Mouse (Mus musculus): ENCODE data around the gene Syn2. TPM values are rescaled to one million over a fixed set of nuclear protein-coding genes. Genes with fewer than 3 reads are reported as not detected.
A peak's percentile ranks its signal among the peaks of the same experiment; 100 is the strongest.

Syn2 gene
- total and polyA plus RNA-seq, 2 experiments = 0.07 to 0.18 TPM

DNA sequence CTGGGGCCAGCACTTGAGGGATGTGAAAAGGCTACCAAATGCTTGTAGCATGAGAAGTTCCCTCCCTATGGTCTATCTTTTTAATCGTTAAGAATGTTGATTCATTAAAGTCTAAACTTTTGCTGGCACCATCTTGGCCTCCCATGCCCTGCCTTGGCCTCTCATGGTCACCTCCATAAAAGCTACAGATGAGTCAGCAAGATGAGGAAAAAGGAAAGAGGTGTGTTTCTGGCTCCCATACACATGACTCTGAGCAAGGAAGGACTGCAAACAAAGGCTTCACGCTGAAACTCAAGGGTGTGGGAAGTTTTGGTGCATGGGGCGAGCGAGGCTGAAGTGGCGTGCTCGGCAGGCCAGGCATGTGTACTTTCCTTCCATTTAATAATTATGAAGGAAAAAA, 184.1 kb downstream of the Syn2 start:
- Histone ChIP-seq H3K27me3 (ENCODE audit: control insufficient read depth, insufficient read depth, low read length) (no peaks in the 10 kb centered on the region), H3K4me3 (ENCODE audit: insufficient read depth, low read depth, low read length) (no peak overlapping the region), H3K27ac (replicated peaks; ENCODE audit: insufficient read depth, low read depth, low read length) (no peak overlapping the region), H3K79me2 (ENCODE audit: control insufficient read depth, insufficient read depth, low read length) (no peaks in the 10 kb centered on the region), H3K36me3 (ENCODE audit: control insufficient read depth, insufficient read depth, low read length) (no peaks in the 10 kb centered on the region), H3K4me1 (ENCODE audit: control insufficient read depth, insufficient read depth, low read length) (no peaks in the 10 kb centered on the region), H3K9ac (ENCODE audit: low read depth, low read length) (no peak overlapping the region)
- TF ChIP-seq POLR2A (IDR thresholded peaks at IDR 0.05; ENCODE audit: extremely low read depth, insufficient read depth, low read length) (no peak), CTCF (IDR thresholded peaks at IDR 0.05; ENCODE audit: low read depth, low read length) (no peak)
- no peak for DNase-seq (ENCODE audit: extremely low read depth, low read depth, low spot score)
- WGBS = 86% methylated on average over 6 of the region's 6 CpGs

DNA sequence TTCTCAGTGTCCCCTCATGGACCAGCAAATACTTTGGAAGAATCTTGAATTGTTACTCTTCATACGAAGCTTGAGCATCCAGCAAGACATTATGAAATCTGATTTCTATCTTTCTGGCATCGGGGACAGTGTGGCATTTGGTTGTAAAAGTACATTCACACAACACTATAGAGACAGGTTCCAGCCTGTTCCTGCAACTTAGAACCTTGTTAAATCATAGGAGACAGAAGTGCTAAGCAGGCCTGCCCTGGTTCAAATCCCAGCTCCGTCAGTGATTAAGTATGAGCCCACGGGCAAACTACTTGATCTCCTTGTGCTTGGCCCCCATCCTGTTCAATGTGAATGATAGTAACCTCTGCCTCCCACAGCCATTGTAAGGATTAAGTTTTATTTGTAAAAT, 185.0 kb downstream of the Syn2 start:
- no peaks in the 10 kb centered on the region for H3K4me1 ChIP-seq (ENCODE audit: control insufficient read depth, insufficient read depth, low read length)
- TF ChIP-seq CTCF (IDR thresholded peaks at IDR 0.05; ENCODE audit: low read depth, low read length) (no peak), POLR2A (IDR thresholded peaks at IDR 0.05; ENCODE audit: extremely low read depth, insufficient read depth, low read length) (no peak)
- H3K4me3 ChIP-seq (ENCODE audit: insufficient read depth, low read depth, low read length) = no peak overlapping the region
- no peak overlapping the region for H3K9ac ChIP-seq (ENCODE audit: low read depth, low read length)
- H3K79me2 ChIP-seq (ENCODE audit: control insufficient read depth, insufficient read depth, low read length) = no peaks in the 10 kb centered on the region
- WGBS = 93% methylated on average over 4 of the region's 4 CpGs
- no peak overlapping the region for H3K27ac ChIP-seq (replicated peaks; ENCODE audit: insufficient read depth, low read depth, low read length)
- no peaks in the 10 kb centered on the region for H3K27me3 ChIP-seq (ENCODE audit: control insufficient read depth, insufficient read depth, low read length)
- no peaks in the 10 kb centered on the region for H3K36me3 ChIP-seq (ENCODE audit: control insufficient read depth, insufficient read depth, low read length)
- no peak for DNase-seq (ENCODE audit: extremely low read depth, low read depth, low spot score)

DNA sequence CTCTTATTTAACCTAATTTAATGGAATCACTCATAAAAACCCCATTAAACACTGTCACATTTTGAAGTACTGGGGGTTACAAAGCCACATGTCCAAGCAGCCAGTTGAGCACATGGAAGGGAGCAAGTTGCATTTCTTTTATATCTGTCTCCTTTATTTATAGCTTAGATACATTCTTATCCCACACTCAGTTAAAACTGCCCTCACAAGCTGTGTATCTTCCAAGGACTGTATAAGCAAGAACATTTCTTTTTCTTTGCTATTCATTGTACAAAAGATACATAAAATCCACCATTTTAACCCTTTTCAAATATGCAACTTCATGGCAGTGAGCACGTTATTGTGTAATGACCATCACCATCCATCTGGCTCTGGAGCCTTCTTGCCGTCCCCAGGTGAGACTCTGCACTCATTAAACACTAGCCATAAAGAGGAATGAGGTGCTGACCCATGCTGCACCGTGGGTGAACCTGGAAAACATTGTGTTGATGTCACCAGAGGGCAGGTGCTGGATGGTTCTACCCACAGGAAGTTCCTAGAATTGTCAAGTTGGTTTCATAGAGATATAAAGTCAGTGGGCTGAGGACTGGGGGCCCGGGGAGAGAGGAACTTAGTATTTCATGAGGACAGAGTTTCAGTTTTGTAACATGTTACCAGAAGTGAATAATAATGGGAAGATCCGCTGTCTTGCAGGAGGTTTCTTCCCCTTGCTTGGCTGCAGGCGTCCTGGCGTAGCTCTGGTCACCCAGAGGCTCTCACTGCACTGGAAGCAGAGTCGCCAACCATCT, 186.4 kb downstream of the Syn2 start:
- H3K27me3 ChIP-seq (ENCODE audit: control insufficient read depth, insufficient read depth, low read length) = no peaks in the 10 kb centered on the region
- H3K27ac ChIP-seq (replicated peaks; ENCODE audit: insufficient read depth, low read depth, low read length) = no peak overlapping the region
- H3K79me2 ChIP-seq (ENCODE audit: control insufficient read depth, insufficient read depth, low read length) = no peaks in the 10 kb centered on the region
- no peaks in the 10 kb centered on the region for H3K4me1 ChIP-seq (ENCODE audit: control insufficient read depth, insufficient read depth, low read length)
- no peak overlapping the region for H3K9ac ChIP-seq (ENCODE audit: low read depth, low read length)
- H3K36me3 ChIP-seq (ENCODE audit: control insufficient read depth, insufficient read depth, low read length) = no peaks in the 10 kb centered on the region
- DNase-seq (ENCODE audit: extremely low read depth, low read depth, low spot score) = no peak
- no peak for TF ChIP-seq CTCF (IDR thresholded peaks at IDR 0.05; ENCODE audit: low read depth, low read length)
- TF ChIP-seq POLR2A (IDR thresholded peaks at IDR 0.05; ENCODE audit: extremely low read depth, insufficient read depth, low read length) = no peak
- WGBS = 79% methylated on average over 8 of the region's 8 CpGs
- H3K4me3 ChIP-seq (ENCODE audit: insufficient read depth, low read depth, low read length) = no peak overlapping the region

DNA sequence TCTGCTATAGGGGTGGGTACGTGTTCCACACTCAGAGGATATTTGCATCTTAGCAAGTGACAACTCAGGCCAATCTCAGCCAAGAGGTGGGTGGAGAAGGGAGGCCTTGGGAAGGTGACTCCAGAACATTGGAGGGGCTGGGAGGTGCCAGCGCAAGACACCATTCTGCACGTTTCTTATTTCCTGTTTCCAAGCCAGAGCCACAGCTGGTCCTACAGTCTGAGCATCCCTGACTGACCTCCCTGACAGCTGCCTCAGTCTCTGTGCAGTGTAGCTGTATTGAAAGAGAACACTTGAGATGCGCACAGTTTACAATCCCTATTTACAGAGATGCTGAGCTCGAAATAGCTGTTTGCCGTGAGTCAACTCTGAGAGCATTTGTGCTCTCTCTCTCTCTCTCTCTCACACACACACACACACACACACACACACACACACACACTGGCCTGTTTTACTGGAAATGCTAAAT, 187.2 kb downstream of the Syn2 start:
- no peaks in the 10 kb centered on the region for H3K27me3 ChIP-seq (ENCODE audit: control insufficient read depth, insufficient read depth, low read length)

DNA sequence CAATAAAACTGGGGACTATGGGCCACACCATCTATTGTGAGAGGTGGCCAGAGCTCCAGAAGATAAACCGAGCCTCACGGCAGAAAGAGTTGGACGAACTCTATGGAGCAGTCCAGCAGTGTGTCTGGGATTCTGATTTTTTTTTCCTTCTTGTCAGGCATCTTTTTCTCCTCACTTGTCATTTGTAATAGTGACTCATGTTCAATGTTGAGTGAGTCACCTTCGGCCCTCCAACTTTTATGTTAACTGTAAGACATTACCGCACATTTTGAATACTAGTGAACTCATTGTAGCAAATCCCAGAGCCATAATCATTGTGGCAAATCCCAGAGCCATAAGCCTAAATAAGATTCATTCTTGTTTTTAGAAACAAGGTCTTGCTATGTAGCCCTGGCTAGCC, 188.3 kb downstream of the Syn2 start:
- Histone ChIP-seq H3K4me1 (ENCODE audit: control insufficient read depth, insufficient read depth, low read length) (no peaks in the 10 kb centered on the region), H3K36me3 (ENCODE audit: control insufficient read depth, insufficient read depth, low read length) (no peaks in the 10 kb centered on the region), H3K79me2 (ENCODE audit: control insufficient read depth, insufficient read depth, low read length) (no peaks in the 10 kb centered on the region), H3K27ac (replicated peaks; ENCODE audit: insufficient read depth, low read depth, low read length) (no peak overlapping the region), H3K9ac (ENCODE audit: low read depth, low read length) (no peak overlapping the region), H3K27me3 (ENCODE audit: control insufficient read depth, insufficient read depth, low read length) (no peaks in the 10 kb centered on the region), H3K4me3 (ENCODE audit: insufficient read depth, low read depth, low read length) (no peak overlapping the region)
- WGBS = 98% methylated on average over 5 of the region's 5 CpGs
- no peak for TF ChIP-seq CTCF (IDR thresholded peaks at IDR 0.05; ENCODE audit: low read depth, low read length)
- TF ChIP-seq POLR2A (IDR thresholded peaks at IDR 0.05; ENCODE audit: extremely low read depth, insufficient read depth, low read length) = no peak
- no peak for DNase-seq (ENCODE audit: extremely low read depth, low read depth, low spot score)

More for the DNA sequence above, 187.2 kb downstream of the Syn2 start:
- no peaks in the 10 kb centered on the region for H3K4me1 ChIP-seq (ENCODE audit: control insufficient read depth, insufficient read depth, low read length)
- WGBS = 71% methylated on average over 6 of the region's 6 CpGs
- no peak overlapping the region for H3K9ac ChIP-seq (ENCODE audit: low read depth, low read length)
- no peak for TF ChIP-seq CTCF (IDR thresholded peaks at IDR 0.05; ENCODE audit: low read depth, low read length)
- no peak for TF ChIP-seq POLR2A (IDR thresholded peaks at IDR 0.05; ENCODE audit: extremely low read depth, insufficient read depth, low read length)
- H3K4me3 ChIP-seq (ENCODE audit: insufficient read depth, low read depth, low read length) = no peak overlapping the region
- H3K79me2 ChIP-seq (ENCODE audit: control insufficient read depth, insufficient read depth, low read length) = no peaks in the 10 kb centered on the region
- H3K36me3 ChIP-seq (ENCODE audit: control insufficient read depth, insufficient read depth, low read length) = no peaks in the 10 kb centered on the region
- no peak for DNase-seq (ENCODE audit: extremely low read depth, low read depth, low spot score)
- H3K27ac ChIP-seq (replicated peaks; ENCODE audit: insufficient read depth, low read depth, low read length) = no peak overlapping the region

DNA sequence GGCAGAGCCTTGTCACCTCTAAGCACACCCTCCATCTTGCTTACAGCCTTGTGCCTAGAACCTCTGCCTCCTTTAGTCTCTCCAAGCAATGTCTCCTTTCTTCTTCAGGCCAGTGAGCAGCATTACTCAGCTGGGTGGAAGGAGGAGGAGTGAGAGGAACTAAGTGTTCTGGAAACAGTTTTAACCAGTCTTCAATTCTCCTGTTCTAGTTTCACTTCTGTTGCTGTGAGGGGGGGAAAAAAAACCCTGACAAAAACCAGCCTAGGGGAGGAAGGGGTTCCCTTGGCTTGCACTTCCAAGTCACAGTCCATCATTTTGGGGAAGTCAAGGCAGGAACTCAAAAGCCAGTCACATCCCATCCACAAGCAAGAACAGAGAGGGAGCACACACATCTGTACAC, 196.3 kb downstream of the Syn2 start:
- Histone ChIP-seq H3K4me1 (ENCODE audit: control insufficient read depth, insufficient read depth, low read length) (no peaks in the 10 kb centered on the region), H3K4me3 (ENCODE audit: insufficient read depth, low read depth, low read length) (no peak overlapping the region), H3K36me3 (ENCODE audit: control insufficient read depth, insufficient read depth, low read length) (no peaks in the 10 kb centered on the region), H3K27me3 (ENCODE audit: control insufficient read depth, insufficient read depth, low read length) (no peaks in the 10 kb centered on the region), H3K27ac (replicated peaks; ENCODE audit: insufficient read depth, low read depth, low read length) (no peak overlapping the region), H3K79me2 (ENCODE audit: control insufficient read depth, insufficient read depth, low read length) (no peaks in the 10 kb centered on the region), H3K9ac (ENCODE audit: low read depth, low read length) (no peak overlapping the region)
- TF ChIP-seq CTCF (IDR thresholded peaks at IDR 0.05; ENCODE audit: low read depth, low read length) (no peak), POLR2A (IDR thresholded peaks at IDR 0.05; ENCODE audit: extremely low read depth, insufficient read depth, low read length) (no peak)
- DNase-seq (ENCODE audit: extremely low read depth, low read depth, low spot score) = peak; percentile 37

Other genes with a start within 250 kb of the Syn2 start
- 24.3 and 31.0 TPM in 2 replicates for gene Vgll4, start 164.9 kb upstream of the Syn2 start, total RNA-seq (2014; rRNA removed)
- gene Vgll4, start 164.9 kb upstream of the Syn2 start, polyA plus RNA-seq (2012; rRNA removed) = 32.1 and 44.5 TPM in 2 replicates
- 4.3 and 4.8 TPM in 2 replicates for gene Tamm41, start 97.0 kb upstream of the Syn2 start, total RNA-seq (2014; rRNA removed)
- 7.9 and 8.0 TPM in 2 replicates for gene Tamm41, start 97.0 kb upstream of the Syn2 start, polyA plus RNA-seq (2012; rRNA removed)
- not detected in 2 replicates for gene Gm17482, start 92.4 kb downstream of the Syn2 start, total RNA-seq (2014; rRNA removed)
- gene Gm17482, start 92.4 kb downstream of the Syn2 start, polyA plus RNA-seq (2012; rRNA removed) = not detected in 2 replicates
- not detected in 2 replicates for gene Timp4, start 117.3 kb downstream of the Syn2 start, total RNA-seq (2014; rRNA removed)
- not detected in 2 replicates for gene Timp4, start 117.3 kb downstream of the Syn2 start, polyA plus RNA-seq (2012; rRNA removed)
- gene Pparg, start 226.0 kb downstream of the Syn2 start, total RNA-seq (2014; rRNA removed) = 8.5 and 8.9 TPM in 2 replicates
- 4.5 and 6.2 TPM in 2 replicates for gene Pparg, start 226.0 kb downstream of the Syn2 start, polyA plus RNA-seq (2012; rRNA removed)